Mouse (Mus musculus): ENCODE results near the gene Klhl32. TPM values are rescaled to one million over a fixed set of nuclear protein-coding genes. Genes with fewer than 3 reads are reported as not detected.

Gene Klhl32
- polyA plus RNA-seq, 1 experiment from 2014 or later: 1.7 TPM

GRCm38 (mm10) chr4:24808316-24808715, 42.6 kb downstream of the Klhl32 start:
- Histone ChIP-seq H3K36me3 (replicated peaks; ENCODE audit: control insufficient read depth, insufficient read depth, low read depth, low read length) (no peaks in the 10 kb centered on the region), H3K27ac (replicated peaks; ENCODE audit: low read depth, low read length) (no peak overlapping the region), H3K4me2 (ENCODE audit: low read depth, low read length) (no peak overlapping the region), H3K27me3 (ENCODE audit: control insufficient read depth, insufficient read depth, low read length) (no peaks in the 10 kb centered on the region), H3K9ac (replicated peaks; ENCODE audit: low read length) (no peak overlapping the region), H3K9me3 (replicated peaks; ENCODE audit: control insufficient read depth, low read length) (no peaks in the 10 kb centered on the region), H3K4me1 (ENCODE audit: control insufficient read depth, insufficient read depth, low read length) (no peaks in the 10 kb centered on the region), H3K4me3 (ENCODE audit: low read depth, low read length) (no peak overlapping the region)
- 86% methylated on average over 1 of the region's 1 CpGs for WGBS
- DNase-seq (ENCODE audit: low spot score) (no peak), ATAC-seq (replicated peaks; ENCODE audit: insufficient number of reproducible peaks, low FRiP score, low TSS enrichment, low read depth) (no peak)

- 27% methylated on average over 1 of the region's 1 CpGs for WGBS
- no peak for ATAC-seq (replicated peaks; ENCODE audit: insufficient number of reproducible peaks, low FRiP score, low TSS enrichment, low read depth)
Measured at GRCm38 (mm10) chr4:24801881-24802280, 49.0 kb downstream of the Klhl32 start.

GRCm38 (mm10) chr4:24801343-24801742, 49.6 kb downstream of the Klhl32 start:
- 61% methylated on average over 2 of the region's 2 CpGs for WGBS
- ATAC-seq (replicated peaks; ENCODE audit: insufficient number of reproducible peaks, low FRiP score, low TSS enrichment, low read depth): no peak

More at GRCm38 (mm10) chr4:24801881-24802280, 49.0 kb downstream of the Klhl32 start:
- no peak overlapping the region for H3K4me3 ChIP-seq (ENCODE audit: low read depth, low read length)
- no peaks in the 10 kb centered on the region for H3K36me3 ChIP-seq (replicated peaks; ENCODE audit: control insufficient read depth, insufficient read depth, low read depth, low read length)
- H3K9me3 ChIP-seq (replicated peaks; ENCODE audit: control insufficient read depth, low read length): no peaks in the 10 kb centered on the region
- no peak overlapping the region for H3K27ac ChIP-seq (replicated peaks; ENCODE audit: low read depth, low read length)
- no peak overlapping the region for H3K9ac ChIP-seq (replicated peaks; ENCODE audit: low read length)
- H3K4me1 ChIP-seq (ENCODE audit: control insufficient read depth, insufficient read depth, low read length): no peaks in the 10 kb centered on the region
- H3K4me2 ChIP-seq (ENCODE audit: low read depth, low read length): no peak overlapping the region
- no peaks in the 10 kb centered on the region for H3K27me3 ChIP-seq (ENCODE audit: control insufficient read depth, insufficient read depth, low read length)
- no peak for DNase-seq (ENCODE audit: low spot score)

GRCm38 (mm10) chr4:24800345-24800936, 50.5 kb downstream of the Klhl32 start:
- Histone ChIP-seq H3K36me3 (replicated peaks; ENCODE audit: control insufficient read depth, insufficient read depth, low read depth, low read length) (no peaks in the 10 kb centered on the region), H3K9me3 (replicated peaks; ENCODE audit: control insufficient read depth, low read length) (no peaks in the 10 kb centered on the region), H3K9ac (replicated peaks; ENCODE audit: low read length) (no peak overlapping the region), H3K27me3 (ENCODE audit: control insufficient read depth, insufficient read depth, low read length) (no peaks in the 10 kb centered on the region), H3K4me1 (ENCODE audit: control insufficient read depth, insufficient read depth, low read length) (no peaks in the 10 kb centered on the region), H3K27ac (replicated peaks; ENCODE audit: low read depth, low read length) (no peak overlapping the region), H3K4me3 (ENCODE audit: low read depth, low read length) (no peak overlapping the region), H3K4me2 (ENCODE audit: low read depth, low read length) (no peak overlapping the region)
- DNase-seq (ENCODE audit: low spot score) (no peak), ATAC-seq (replicated peaks; ENCODE audit: insufficient number of reproducible peaks, low FRiP score, low TSS enrichment, low read depth) (0 out of 2 replicates have a peak, but pooled peaks have one; percentile 23)
- WGBS: 91% methylated on average over 9 of the region's 9 CpGs

More at GRCm38 (mm10) chr4:24801343-24801742, 49.6 kb downstream of the Klhl32 start:
- Histone ChIP-seq H3K4me3 (ENCODE audit: low read depth, low read length) (no peak overlapping the region), H3K36me3 (replicated peaks; ENCODE audit: control insufficient read depth, insufficient read depth, low read depth, low read length) (no peaks in the 10 kb centered on the region), H3K27ac (replicated peaks; ENCODE audit: low read depth, low read length) (no peak overlapping the region), H3K27me3 (ENCODE audit: control insufficient read depth, insufficient read depth, low read length) (no peaks in the 10 kb centered on the region), H3K9ac (replicated peaks; ENCODE audit: low read length) (no peak overlapping the region), H3K9me3 (replicated peaks; ENCODE audit: control insufficient read depth, low read length) (no peaks in the 10 kb centered on the region), H3K4me1 (ENCODE audit: control insufficient read depth, insufficient read depth, low read length) (no peaks in the 10 kb centered on the region), H3K4me2 (ENCODE audit: low read depth, low read length) (no peak overlapping the region)
- DNase-seq (ENCODE audit: low spot score): no peak

GRCm38 (mm10) chr4:24799037-24799436, 51.9 kb downstream of the Klhl32 start:
- no peaks in the 10 kb centered on the region for H3K36me3 ChIP-seq (replicated peaks; ENCODE audit: control insufficient read depth, insufficient read depth, low read depth, low read length)
- no peak for ATAC-seq (replicated peaks; ENCODE audit: insufficient number of reproducible peaks, low FRiP score, low TSS enrichment, low read depth)
- H3K9me3 ChIP-seq (replicated peaks; ENCODE audit: control insufficient read depth, low read length): no peaks in the 10 kb centered on the region
- DNase-seq (ENCODE audit: low spot score): no peak
- H3K27ac ChIP-seq (replicated peaks; ENCODE audit: low read depth, low read length): no peak overlapping the region
- H3K9ac ChIP-seq (replicated peaks; ENCODE audit: low read length): no peak overlapping the region
- H3K4me1 ChIP-seq (ENCODE audit: control insufficient read depth, insufficient read depth, low read length): no peaks in the 10 kb centered on the region
- no peak overlapping the region for H3K4me2 ChIP-seq (ENCODE audit: low read depth, low read length)
- no peak overlapping the region for H3K4me3 ChIP-seq (ENCODE audit: low read depth, low read length)
- 85% methylated on average over 6 of the region's 6 CpGs for WGBS
- no peaks in the 10 kb centered on the region for H3K27me3 ChIP-seq (ENCODE audit: control insufficient read depth, insufficient read depth, low read length)

- H3K27ac ChIP-seq (replicated peaks; ENCODE audit: low read depth, low read length): no peak overlapping the region
- ATAC-seq (replicated peaks; ENCODE audit: insufficient number of reproducible peaks, low FRiP score, low TSS enrichment, low read depth) (no peak), DNase-seq (ENCODE audit: low spot score) (no peak)
- no peak overlapping the region for H3K4me2 ChIP-seq (ENCODE audit: low read depth, low read length)
- H3K9me3 ChIP-seq (replicated peaks; ENCODE audit: control insufficient read depth, low read length): no peaks in the 10 kb centered on the region
- no peaks in the 10 kb centered on the region for H3K27me3 ChIP-seq (ENCODE audit: control insufficient read depth, insufficient read depth, low read length)
- H3K9ac ChIP-seq (replicated peaks; ENCODE audit: low read length): no peak overlapping the region
- H3K4me1 ChIP-seq (ENCODE audit: control insufficient read depth, insufficient read depth, low read length): no peaks in the 10 kb centered on the region
- no peak overlapping the region for H3K4me3 ChIP-seq (ENCODE audit: low read depth, low read length)
- 62% methylated on average over 3 of the region's 3 CpGs for WGBS
- no peaks in the 10 kb centered on the region for H3K36me3 ChIP-seq (replicated peaks; ENCODE audit: control insufficient read depth, insufficient read depth, low read depth, low read length)
Measured at GRCm38 (mm10) chr4:24797868-24798267, 53.1 kb downstream of the Klhl32 start.

GRCm38 (mm10) chr4:24797280-24797679, 53.6 kb downstream of the Klhl32 start:
- ATAC-seq (replicated peaks; ENCODE audit: insufficient number of reproducible peaks, low FRiP score, low TSS enrichment, low read depth) (no peak), DNase-seq (ENCODE audit: low spot score) (no peak)
- Histone ChIP-seq H3K4me1 (ENCODE audit: control insufficient read depth, insufficient read depth, low read length) (no peaks in the 10 kb centered on the region), H3K36me3 (replicated peaks; ENCODE audit: control insufficient read depth, insufficient read depth, low read depth, low read length) (no peaks in the 10 kb centered on the region), H3K9ac (replicated peaks; ENCODE audit: low read length) (no peak overlapping the region), H3K4me3 (ENCODE audit: low read depth, low read length) (no peak overlapping the region), H3K27ac (replicated peaks; ENCODE audit: low read depth, low read length) (no peak overlapping the region), H3K9me3 (replicated peaks; ENCODE audit: control insufficient read depth, low read length) (no peaks in the 10 kb centered on the region), H3K4me2 (ENCODE audit: low read depth, low read length) (no peak overlapping the region), H3K27me3 (ENCODE audit: control insufficient read depth, insufficient read depth, low read length) (no peaks in the 10 kb centered on the region)
- WGBS: 87% methylated on average over 5 of the region's 5 CpGs

GRCm38 (mm10) chr4:24796229-24796628, 54.7 kb downstream of the Klhl32 start:
- Histone ChIP-seq H3K4me1 (ENCODE audit: control insufficient read depth, insufficient read depth, low read length) (no peaks in the 10 kb centered on the region), H3K9ac (replicated peaks; ENCODE audit: low read length) (no peak overlapping the region), H3K27me3 (ENCODE audit: control insufficient read depth, insufficient read depth, low read length) (no peaks in the 10 kb centered on the region), H3K4me3 (ENCODE audit: low read depth, low read length) (no peak overlapping the region), H3K27ac (replicated peaks; ENCODE audit: low read depth, low read length) (no peak overlapping the region), H3K9me3 (replicated peaks; ENCODE audit: control insufficient read depth, low read length) (no peaks in the 10 kb centered on the region), H3K4me2 (ENCODE audit: low read depth, low read length) (no peak overlapping the region), H3K36me3 (replicated peaks; ENCODE audit: control insufficient read depth, insufficient read depth, low read depth, low read length) (no peaks in the 10 kb centered on the region)
- DNase-seq (ENCODE audit: low spot score) (no peak), ATAC-seq (replicated peaks; ENCODE audit: insufficient number of reproducible peaks, low FRiP score, low TSS enrichment, low read depth) (no peak)
- WGBS: 70% methylated on average over 1 of the region's 1 CpGs

Data from embryonic facial prominence, embryonic 11.5 days (tissue).